Mouse (Mus musculus): ENCODE results near the gene Kank2.

Kank2 gene

DNA sequence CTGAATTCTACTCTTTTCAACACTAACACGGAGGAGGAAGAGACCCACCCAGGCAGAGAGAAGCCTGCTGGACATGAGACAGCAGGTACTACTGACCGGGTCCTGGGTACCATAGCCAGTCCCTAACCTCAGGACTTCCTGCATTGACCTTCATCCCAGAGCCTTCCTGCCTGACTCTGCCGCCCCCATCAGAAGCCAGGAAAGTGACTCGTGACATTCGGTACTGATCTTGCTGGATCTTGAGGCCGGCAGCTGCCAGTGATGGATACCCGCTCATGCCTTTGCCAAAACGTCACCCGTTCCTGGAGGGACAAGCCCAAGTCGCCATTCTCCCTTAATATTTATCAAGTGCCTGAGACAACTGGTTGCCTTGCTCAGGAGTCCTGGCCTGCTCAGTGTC is 50.1 kb downstream of the Kank2 start:
- no peak for DNase-seq

- DNase-seq, result no peak
These were observed 50.5 kb downstream of the Kank2 start for GRCm38 (mm10) chr9:21748033-21748432.

GRCm38 (mm10) chr9:21747238-21747774 is 51.2 kb downstream of the Kank2 start:
- no peak for DNase-seq

DNA sequence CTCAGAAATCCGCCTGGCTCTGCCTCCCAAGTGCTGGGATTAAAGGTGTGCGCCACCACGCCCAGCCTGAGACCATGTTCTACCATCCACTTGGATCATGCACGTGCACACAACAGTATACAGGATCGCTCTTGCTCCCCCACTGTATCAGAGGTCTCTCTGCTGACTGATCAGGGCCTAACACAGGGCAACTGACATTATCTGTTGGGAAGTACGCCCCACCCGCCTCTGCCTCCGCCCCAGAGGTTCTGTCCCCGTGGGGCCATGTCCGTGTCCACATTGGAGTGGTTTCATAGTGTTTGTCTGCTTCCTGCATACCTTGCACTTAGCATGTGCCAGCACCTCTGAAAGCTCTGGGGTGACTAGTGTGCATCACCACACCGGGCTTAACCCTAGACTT is 57.0 kb downstream of the Kank2 start:
- DNase-seq, result no peak

- DNase-seq, result no peak
These were observed 58.1 kb downstream of the Kank2 start for GRCm38 (mm10) chr9:21740427-21740826.

DNA sequence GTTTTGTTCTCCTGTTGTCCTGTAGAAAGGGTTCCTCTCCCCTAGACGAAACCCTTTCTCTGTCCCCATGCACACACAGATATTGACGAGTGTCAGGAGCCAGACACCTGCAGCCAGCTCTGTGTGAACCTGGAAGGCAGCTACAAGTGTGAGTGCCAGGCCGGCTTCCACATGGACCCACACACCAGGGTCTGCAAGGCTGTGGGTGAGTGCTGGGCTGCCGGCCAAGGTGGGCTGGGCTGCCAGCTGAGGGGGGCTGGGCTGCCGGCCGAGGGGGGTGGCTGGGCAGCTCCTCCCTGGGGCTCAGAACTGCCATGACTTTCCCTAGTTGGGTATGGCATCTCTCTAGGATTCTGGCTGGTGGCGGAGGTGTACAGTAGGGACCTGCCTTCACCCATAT is 59.8 kb downstream of the Kank2 start:
- DNase-seq, result no peak

DNA sequence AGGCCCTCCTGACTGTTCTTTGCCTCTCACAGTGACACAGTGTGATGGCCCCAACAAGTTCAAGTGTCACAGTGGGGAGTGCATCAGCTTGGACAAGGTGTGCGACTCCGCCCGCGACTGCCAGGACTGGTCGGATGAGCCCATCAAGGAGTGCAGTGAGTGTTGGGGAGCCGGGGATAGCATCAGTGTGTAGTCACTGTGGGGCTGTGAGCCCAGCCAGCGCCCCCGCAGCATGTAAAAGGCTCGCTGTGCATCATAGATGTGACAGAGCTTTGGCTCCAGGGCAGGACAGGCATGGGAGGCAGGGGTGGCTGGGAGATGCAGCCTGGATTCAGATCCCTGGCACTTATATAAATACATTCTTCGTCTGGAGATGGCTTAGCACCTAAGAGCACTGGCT is 61.4 kb downstream of the Kank2 start:
- DNase-seq, result no peak

DNA sequence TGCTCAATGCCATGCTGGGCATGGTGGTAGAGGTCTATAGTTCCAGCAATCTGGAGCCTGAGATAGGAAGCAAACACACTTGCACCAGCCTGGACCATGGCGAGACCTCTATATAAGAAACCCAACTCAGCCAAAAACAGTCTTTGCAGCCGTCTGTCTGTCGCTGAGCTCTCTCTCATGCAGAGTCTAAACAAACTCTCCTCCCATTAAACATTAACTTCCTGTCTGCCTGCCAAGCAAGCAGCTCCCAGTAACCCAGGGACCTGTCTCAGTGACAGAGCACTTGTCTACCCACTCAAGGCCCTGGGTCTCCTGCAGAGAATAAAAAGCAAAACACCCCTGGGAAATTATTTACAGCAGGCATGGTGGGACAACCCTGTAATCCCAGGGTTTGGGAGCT is 62.0 kb downstream of the Kank2 start:
- no peak for DNase-seq

- DNase-seq, result no peak
These were observed 63.4 kb downstream of the Kank2 start for GRCm38 (mm10) chr9:21735126-21735525.

DNA sequence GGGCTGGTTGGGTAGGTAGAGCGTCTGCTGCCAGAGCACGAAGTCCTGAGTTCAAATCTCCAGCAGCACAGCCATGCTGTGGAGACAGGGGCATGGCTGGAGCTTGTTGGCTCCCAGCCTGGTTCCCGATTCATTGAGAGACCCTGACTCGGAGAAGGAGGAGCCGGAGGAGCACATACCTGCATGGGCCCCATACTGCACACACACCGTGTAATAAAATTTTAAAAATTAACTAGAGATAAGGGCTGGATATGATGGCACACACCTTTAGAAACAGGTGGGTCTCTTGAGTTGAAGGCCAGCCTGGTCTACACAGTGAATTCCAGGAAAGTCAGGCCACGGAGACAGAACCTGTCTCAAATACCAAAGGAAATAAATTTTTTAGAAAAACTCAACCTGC is 64.6 kb downstream of the Kank2 start:
- DNase-seq, result no peak

DNA sequence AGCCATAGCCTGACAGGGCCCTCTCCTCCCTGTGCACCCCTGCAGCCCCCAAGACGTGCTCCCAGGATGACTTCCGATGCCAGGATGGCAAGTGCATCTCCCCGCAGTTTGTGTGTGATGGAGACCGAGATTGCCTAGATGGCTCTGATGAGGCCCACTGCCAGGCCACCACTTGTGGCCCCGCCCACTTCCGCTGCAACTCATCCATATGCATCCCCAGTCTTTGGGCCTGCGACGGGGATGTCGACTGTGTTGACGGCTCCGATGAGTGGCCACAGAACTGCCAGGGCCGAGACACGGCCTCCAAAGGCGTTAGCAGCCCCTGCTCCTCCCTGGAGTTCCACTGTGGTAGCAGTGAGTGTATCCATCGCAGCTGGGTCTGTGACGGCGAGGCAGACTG is 65.1 kb downstream of the Kank2 start:
- DNase-seq, result no peak

GRCm38 (mm10) chr9:21732288-21732687 is 66.3 kb downstream of the Kank2 start:
- no peak for DNase-seq

GRCm38 (mm10) chr9:21729264-21729663 is 69.3 kb downstream of the Kank2 start:
- DNase-seq, result no peak

DNA sequence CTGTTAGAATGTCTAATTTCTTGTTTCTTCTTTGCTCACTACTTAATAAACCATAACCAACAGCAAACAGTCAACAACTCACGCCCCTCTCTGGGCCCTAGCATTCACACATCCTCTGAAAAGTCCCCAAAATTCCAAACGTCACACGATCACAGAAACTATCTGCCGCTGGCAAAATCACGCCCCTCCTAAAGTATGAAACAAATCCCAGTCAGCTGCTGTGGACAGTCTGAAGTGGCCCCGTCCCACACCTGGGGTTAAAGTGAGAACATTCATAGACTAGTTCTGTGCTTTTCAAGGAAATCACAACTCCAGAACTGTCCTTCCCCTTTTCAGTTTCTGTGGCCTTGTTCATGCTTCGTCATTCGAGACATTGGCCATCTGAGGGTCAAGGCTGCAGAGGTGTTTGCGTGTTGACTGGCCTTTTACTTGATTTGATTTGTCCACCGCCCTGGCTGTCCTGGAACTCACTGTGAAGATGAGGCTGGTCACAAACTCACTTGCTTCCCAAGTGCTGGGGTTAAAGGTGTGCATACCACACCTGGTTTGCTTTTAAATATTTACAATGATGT is 70.2 kb downstream of the Kank2 start:
- no peak for DNase-seq

- DNase-seq, result no peak
These were observed 72.1 kb downstream of the Kank2 start for GRCm38 (mm10) chr9:21726218-21726975.

GRCm38 (mm10) chr9:21725224-21726121 is 73.1 kb downstream of the Kank2 start:
- DNase-seq, result no peak

DNA sequence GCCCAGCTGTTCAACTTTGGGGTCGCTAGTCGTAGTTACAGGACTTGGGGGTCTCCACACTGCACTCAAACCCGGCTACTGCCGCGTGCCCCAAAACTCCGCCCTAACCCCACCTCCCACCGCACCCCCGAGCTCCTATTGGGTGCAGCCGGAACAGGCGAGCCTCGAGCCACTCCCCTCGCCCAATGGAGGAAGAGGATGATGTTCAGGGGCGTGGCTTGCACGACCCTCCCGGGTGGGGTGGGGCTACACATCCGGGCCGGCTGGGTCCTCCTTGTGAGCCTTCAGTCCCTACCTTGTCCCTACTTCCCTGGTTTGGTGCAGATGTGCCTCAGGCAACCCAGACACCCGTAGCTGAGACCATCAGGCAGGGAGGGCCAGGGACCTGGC is 74.4 kb downstream of the Kank2 start:
- peak; percentile 94 for DNase-seq

DNA sequence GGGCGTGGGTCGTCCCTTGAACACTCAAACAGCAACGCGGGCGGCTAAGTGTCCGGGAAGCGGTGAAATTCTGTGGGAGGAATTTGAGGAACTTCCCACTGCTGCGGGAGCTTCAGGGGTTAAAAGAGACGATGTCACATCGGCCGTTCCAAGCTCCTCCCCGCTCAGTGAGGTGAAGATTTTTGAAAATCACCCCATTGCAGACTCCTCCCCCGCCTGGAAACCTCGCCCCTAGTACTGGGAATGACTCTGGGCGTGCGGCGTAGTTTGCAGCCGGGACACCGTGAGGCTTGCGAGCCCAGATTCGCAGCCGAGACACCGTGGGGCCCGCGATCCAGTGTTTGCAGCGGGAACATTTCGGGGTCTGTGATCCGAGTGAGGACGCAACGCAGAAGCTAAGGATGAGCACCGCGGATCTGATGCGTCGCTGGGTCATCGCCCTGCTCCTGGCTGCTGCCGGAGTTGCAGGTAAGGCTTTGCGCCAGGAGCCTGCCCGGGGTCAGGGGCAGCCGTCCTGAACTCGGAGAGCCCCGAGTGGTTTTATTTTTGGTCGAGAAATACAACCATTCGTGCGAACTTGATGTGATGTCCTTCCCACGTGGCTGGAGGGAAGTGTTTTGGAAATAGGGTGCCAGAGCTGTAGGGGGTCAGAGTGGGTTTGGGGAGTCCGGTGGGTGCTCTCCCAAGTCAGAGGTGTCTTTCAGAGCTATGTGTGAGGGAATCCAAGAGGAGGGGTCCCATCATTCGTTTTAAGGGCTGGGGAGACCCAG is 75.0 kb downstream of the Kank2 start, which contains the start of gene Ldlr:
Gene Ldlr (plus strand): TSS at position 107 of the 770 bp plus-strand sequence.
- peak; percentile 57 for DNase-seq

DNA sequence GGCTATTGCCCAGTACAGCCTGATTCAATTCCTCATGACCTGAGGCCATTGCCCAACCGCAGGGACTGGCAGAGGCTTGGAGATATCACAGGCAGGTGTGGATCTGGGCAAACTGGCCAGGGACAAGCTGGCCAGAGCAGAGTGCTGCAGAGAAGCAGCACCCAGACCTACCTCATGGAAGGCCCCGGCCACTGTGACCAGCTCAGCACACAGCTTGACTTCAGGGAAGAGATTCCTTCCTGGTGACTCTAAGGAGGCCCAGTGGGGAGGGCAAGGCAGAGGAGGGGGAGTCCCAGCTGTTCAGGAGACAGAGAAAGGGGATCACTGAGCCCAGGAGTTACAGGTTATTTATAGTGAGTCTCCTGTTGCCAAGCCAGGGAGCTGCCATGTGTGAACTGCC is 77.5 kb downstream of the Kank2 start:
- no peak for DNase-seq

- DNase-seq, result no peak
These were observed 81.5 kb downstream of the Kank2 start for GRCm38 (mm10) chr9:21717015-21717414.

Data from thymus, postnatal 25 days (tissue).